Mouse (Mus musculus): Measurements from ENCODE around the gene Agbl1. TPM values are rescaled to one million over a fixed set of nuclear protein-coding genes. Genes with fewer than 3 reads are reported as not detected.
A peak's percentile ranks its signal among the peaks of the same experiment; 100 is the strongest.

Gene Agbl1
- polyA plus RNA-seq, 1 experiment from 2014 or later: not detected

DNA sequence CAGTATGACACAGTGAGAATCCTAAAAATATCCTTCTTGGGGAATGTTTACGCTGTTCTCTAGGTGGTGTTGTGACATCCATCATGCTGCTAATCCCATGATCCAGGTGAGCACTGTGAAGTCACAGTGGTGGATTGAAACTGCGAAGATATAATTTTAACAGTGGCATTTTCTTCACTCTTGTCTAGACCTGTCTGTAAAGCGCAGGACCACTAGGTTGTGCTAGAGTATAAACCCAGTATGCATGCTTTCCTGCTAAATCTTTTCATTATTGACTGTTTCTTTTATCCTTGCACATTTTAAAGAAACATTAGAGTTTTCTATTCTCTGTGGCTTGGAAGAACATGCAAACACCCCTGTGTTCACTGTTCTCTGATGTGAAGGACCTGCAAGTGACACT lies 57.8 kb downstream of the Agbl1 start:
- Histone ChIP-seq H3K27ac (no peak overlapping the region), H3K9ac (no peak overlapping the region), H3K4me1 (replicated peaks) (no peaks in the 10 kb centered on the region), H3K4me2 (no peak overlapping the region), H3K4me3 (replicated peaks) (no peak overlapping the region), H3K9me3 (replicated peaks) (no peaks in the 10 kb centered on the region), H3K36me3 (no peaks in the 10 kb centered on the region), H3K27me3 (no peaks in the 10 kb centered on the region)
- WGBS (ENCODE audit: insufficient replicate concordance): 57% methylated on average over 3 of the region's 3 CpGs
- DNase-seq: no peak
- ATAC-seq (ENCODE audit: low read depth): no peak

DNA sequence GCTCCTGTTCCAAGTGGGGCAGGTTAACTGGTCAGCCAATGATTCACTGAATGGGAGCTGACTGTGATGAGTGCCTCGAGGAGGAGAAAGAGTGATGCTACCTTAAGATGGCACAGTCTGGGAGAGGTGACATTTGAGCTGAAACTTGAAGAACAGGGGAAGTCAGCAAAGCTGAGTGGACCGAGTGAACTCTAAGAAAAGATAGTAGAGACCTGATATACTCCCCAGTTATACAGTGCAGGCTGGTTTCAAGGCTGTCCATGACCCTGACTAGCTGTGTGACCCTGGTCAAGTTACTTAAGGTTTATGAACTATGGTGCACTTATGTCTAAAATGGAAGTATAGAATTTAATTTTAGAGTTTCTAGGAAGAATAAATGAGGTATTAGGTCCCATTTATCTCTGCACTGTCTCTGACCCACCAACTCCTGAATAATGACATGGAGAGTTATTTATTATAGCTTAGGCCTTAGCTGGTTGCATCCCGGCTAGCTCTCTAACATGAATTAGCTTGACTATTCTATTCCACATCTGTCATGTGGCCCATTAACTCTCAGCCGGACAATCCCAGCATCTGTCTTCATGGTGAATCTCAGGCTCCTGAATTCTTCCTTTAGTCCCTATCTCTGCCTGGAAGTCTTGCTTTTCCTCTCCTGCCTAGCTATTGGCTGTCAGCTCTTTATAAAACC lies 92.3 kb downstream of the Agbl1 start:
- H3K4me2 ChIP-seq: no peak overlapping the region
- DNase-seq (no peak), ATAC-seq (ENCODE audit: low read depth) (no peak)
- no peak overlapping the region for H3K9ac ChIP-seq
- no peaks in the 10 kb centered on the region for H3K36me3 ChIP-seq
- no peaks in the 10 kb centered on the region for H3K27me3 ChIP-seq
- H3K27ac ChIP-seq: no peak overlapping the region
- H3K4me1 ChIP-seq (replicated peaks): no peaks in the 10 kb centered on the region
- H3K4me3 ChIP-seq (replicated peaks): no peak overlapping the region
- no peaks in the 10 kb centered on the region for H3K9me3 ChIP-seq (replicated peaks)
- WGBS (ENCODE audit: insufficient replicate concordance): 61% methylated on average over 4 of the region's 4 CpGs

DNA sequence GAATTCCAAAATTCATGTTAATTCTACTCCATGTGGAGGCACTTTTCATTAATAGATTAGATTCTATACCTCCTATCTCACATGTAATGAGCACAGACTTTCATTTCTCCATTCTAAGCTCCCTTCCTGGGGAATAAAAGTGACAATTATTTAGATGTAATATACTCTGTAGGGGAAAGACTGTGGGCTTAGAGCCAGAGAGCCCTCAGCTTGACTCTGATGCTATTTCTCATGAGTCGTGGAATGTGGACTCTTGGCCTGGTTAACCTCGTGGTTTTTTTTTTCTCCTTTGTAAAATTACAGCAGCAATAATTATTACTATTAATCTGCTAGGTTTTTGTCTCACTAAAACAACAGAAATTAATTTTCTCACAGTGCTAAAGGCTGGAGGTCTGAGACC lies 96.4 kb downstream of the Agbl1 start:
- WGBS (ENCODE audit: insufficient replicate concordance): 39% methylated on average over 2 of the region's 2 CpGs
- ATAC-seq (ENCODE audit: low read depth) (no peak), DNase-seq (no peak)
- no peak overlapping the region for H3K4me3 ChIP-seq (replicated peaks)
- H3K27ac ChIP-seq: no peak overlapping the region
- no peaks in the 10 kb centered on the region for H3K36me3 ChIP-seq
- no peaks in the 10 kb centered on the region for H3K4me1 ChIP-seq (replicated peaks)
- no peak overlapping the region for H3K9ac ChIP-seq
- H3K9me3 ChIP-seq (replicated peaks): no peaks in the 10 kb centered on the region
- H3K27me3 ChIP-seq: no peaks in the 10 kb centered on the region
- H3K4me2 ChIP-seq: no peak overlapping the region

DNA sequence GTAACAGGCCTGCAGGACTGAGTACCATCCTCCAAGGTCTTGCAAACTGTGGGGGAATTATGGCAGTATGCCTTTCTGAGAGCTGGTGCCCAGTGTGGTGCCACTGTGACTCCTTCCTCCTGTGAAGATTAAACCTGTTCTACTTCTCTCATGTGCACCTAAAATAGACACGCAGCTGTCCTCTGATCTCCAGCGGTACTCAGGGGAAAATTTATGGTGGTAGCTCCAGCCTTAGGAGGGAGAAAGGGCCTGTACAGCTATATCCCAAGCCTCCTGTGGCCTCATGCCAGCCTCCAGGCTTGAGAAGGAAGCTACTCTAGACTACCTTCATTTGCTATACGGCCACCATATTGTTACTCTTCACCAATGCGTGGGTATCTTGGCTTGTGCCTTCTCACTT lies 109.6 kb downstream of the Agbl1 start:
- 0 out of 2 replicates have a peak, but pooled peaks cover 5% of the 10 kb centered on the region for H3K9me3 ChIP-seq (replicated peaks)
- H3K27me3 ChIP-seq: no peaks in the 10 kb centered on the region
- ATAC-seq (ENCODE audit: low read depth) (no peak), DNase-seq (no peak)
- H3K4me3 ChIP-seq (replicated peaks): no peak overlapping the region
- H3K9ac ChIP-seq: no peak overlapping the region
- no peaks in the 10 kb centered on the region for H3K4me1 ChIP-seq (replicated peaks)
- no peak overlapping the region for H3K27ac ChIP-seq
- H3K4me2 ChIP-seq: no peak overlapping the region
- no peaks in the 10 kb centered on the region for H3K36me3 ChIP-seq
- 76% methylated on average over 4 of the region's 4 CpGs for WGBS (ENCODE audit: insufficient replicate concordance)

DNA sequence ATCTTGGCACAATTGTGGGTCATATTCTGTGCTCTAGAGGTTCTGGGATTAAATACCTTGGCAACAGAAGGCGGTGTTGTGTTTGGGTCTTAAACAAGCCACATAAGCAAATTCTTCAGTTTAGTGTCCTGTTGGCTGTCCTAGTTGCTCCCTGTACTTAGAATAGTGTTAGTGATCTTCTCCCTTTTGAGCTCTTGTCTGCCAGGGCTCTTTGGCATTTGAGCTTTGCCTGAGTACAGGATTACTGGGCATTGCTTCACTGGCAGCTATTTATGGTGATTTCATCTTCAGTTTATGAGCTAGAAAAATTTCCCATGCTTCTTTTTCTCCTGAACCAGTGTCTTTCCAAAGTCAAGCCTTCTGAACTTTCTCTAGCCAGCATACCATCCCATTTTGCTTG lies 111.9 kb downstream of the Agbl1 start:
- Histone ChIP-seq H3K36me3 (no peaks in the 10 kb centered on the region), H3K9me3 (replicated peaks) (0 out of 2 replicates have a peak, but pooled peaks cover 5% of the 10 kb centered on the region), H3K27me3 (no peaks in the 10 kb centered on the region), H3K4me2 (no peak overlapping the region), H3K4me3 (replicated peaks) (no peak overlapping the region), H3K9ac (no peak overlapping the region), H3K27ac (no peak overlapping the region), H3K4me1 (replicated peaks) (no peaks in the 10 kb centered on the region)
- DNase-seq: no peak
- ATAC-seq (ENCODE audit: low read depth): no peak
- 75% methylated on average over 1 of the region's 1 CpGs for WGBS (ENCODE audit: insufficient replicate concordance)

DNA sequence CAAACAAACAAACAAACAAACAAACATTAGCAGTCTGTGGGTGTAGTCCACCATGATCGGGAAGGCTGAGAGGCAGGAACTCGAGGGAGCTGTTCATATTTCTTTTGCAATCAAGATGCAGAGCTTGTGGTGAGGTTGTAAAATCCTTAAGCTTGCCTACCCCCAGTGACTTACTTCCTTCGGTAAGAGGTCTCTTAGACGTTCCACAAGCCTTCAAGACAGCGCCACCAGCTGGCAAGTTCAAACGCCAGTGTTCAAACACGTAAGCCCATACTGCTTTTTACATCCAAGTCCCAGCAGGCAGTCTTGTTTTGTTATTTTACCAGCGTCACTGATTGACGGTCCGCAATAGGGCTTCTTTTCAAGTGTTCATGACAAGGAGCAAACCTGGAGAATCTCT lies 123.8 kb downstream of the Agbl1 start:
- WGBS (ENCODE audit: insufficient replicate concordance): 45% methylated on average over 10 of the region's 10 CpGs
- Histone ChIP-seq H3K9me3 (replicated peaks) (no peaks in the 10 kb centered on the region), H3K36me3 (no peaks in the 10 kb centered on the region), H3K4me3 (replicated peaks) (no peak overlapping the region), H3K4me2 (no peak overlapping the region), H3K27me3 (no peaks in the 10 kb centered on the region), H3K4me1 (replicated peaks) (no peaks in the 10 kb centered on the region), H3K27ac (no peak overlapping the region), H3K9ac (no peak overlapping the region)
- ATAC-seq (ENCODE audit: low read depth) (no peak), DNase-seq (no peak)

DNA sequence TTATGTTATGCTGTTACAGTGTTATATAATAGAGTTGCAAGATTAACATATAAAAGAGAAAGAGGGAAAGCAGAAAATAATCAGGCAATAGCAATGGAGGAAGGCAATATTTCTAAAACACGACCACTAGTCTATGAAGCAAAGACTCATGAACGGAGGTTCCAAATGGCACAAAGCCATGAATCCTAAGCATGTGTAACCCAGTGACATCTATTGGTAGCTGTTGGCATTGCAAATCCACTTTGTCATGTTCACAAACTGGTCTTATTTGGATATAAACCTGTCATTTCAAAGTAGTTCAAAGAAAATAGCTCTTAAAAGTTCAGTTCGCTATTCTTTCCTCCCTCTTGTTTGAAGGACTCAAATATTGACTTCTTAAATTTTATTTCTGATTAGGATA lies 124.8 kb downstream of the Agbl1 start:
- Histone ChIP-seq H3K36me3 (no peaks in the 10 kb centered on the region), H3K4me1 (replicated peaks) (no peaks in the 10 kb centered on the region), H3K4me3 (replicated peaks) (no peak overlapping the region), H3K4me2 (no peak overlapping the region), H3K9me3 (replicated peaks) (no peaks in the 10 kb centered on the region), H3K27me3 (no peaks in the 10 kb centered on the region), H3K27ac (no peak overlapping the region), H3K9ac (no peak overlapping the region)
- WGBS (ENCODE audit: insufficient replicate concordance): 21% methylated on average over 3 of the region's 3 CpGs
- DNase-seq (no peak), ATAC-seq (ENCODE audit: low read depth) (no peak)

DNA sequence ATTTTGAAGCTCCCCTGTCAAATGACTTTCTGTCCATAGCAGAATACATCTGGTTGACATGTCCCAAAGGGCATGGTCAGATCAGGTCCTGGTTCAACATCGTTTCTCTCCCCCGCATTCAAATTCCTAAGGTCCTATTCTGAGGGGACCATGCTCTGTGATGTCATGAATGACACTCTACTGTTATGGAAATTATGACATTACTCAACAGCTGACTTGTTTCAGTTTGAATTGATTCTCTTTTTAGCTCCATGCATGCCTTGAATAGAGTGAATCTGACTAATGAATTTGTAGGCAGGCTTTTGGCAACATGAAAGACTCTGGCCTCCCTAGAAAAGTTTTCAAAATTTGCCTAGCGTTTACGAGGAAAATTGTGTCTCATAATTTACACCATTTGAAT lies 141.6 kb downstream of the Agbl1 start:
- Histone ChIP-seq H3K27me3 (no peaks in the 10 kb centered on the region), H3K4me2 (no peak overlapping the region), H3K36me3 (no peaks in the 10 kb centered on the region), H3K9ac (no peak overlapping the region), H3K9me3 (replicated peaks) (no peaks in the 10 kb centered on the region), H3K4me1 (replicated peaks) (no peaks in the 10 kb centered on the region), H3K27ac (no peak overlapping the region), H3K4me3 (replicated peaks) (no peak overlapping the region)
- no peak for ATAC-seq (ENCODE audit: low read depth)
- no peak for DNase-seq
- 61% methylated on average over 4 of the region's 4 CpGs for WGBS (ENCODE audit: insufficient replicate concordance)

DNA sequence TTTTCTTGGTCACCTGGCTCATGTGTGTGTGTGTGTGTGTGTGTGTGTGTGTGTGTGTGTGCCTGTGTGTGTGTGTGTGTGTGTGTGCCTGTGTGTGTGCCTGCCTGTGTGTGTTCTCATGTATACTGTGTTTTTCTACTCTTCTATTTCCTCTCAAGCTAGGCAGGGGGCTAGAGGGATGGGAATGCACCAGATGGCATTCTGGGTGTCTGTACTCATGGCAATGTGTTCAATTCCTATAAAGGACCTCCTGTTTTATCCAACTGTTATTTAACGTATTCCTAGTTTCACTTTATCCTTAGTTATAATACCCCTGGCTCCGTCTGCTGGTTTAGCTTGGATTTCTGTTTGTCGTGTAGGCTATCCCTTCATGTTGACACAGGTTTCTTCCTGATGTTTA lies 149.8 kb downstream of the Agbl1 start:
- no peak for ATAC-seq (ENCODE audit: low read depth)
- WGBS (ENCODE audit: insufficient replicate concordance): 78% methylated on average over 3 of the region's 3 CpGs
- Histone ChIP-seq H3K9me3 (replicated peaks) (no peaks in the 10 kb centered on the region), H3K9ac (no peak overlapping the region), H3K4me1 (replicated peaks) (no peaks in the 10 kb centered on the region), H3K4me2 (no peak overlapping the region), H3K4me3 (replicated peaks) (no peak overlapping the region), H3K36me3 (no peaks in the 10 kb centered on the region), H3K27me3 (no peaks in the 10 kb centered on the region), H3K27ac (no peak overlapping the region)
- no peak for DNase-seq

DNA sequence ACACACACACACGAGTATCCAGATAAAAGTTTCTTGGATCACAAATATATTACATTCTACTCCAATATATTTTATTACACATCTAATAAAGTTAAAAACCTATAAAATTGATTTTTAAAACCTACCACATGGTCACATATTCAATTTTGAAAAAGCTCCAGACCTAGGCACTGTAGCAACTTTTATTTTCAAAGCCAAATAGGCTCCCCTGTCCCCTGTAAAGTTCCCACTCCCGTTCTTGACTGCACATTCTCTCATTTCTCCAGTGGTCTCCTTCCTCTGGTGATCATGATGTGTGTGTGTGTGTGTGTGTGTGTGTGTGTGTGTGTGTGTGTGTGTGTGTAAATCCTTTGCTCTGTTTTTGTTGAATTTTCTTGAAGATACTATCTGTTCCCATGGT lies 152.3 kb downstream of the Agbl1 start:
- Histone ChIP-seq H3K27me3 (no peaks in the 10 kb centered on the region), H3K4me2 (no peak overlapping the region), H3K9me3 (replicated peaks) (no peaks in the 10 kb centered on the region), H3K4me3 (replicated peaks) (no peak overlapping the region), H3K36me3 (no peaks in the 10 kb centered on the region), H3K9ac (no peak overlapping the region), H3K4me1 (replicated peaks) (no peaks in the 10 kb centered on the region), H3K27ac (no peak overlapping the region)
- DNase-seq (no peak), ATAC-seq (ENCODE audit: low read depth) (no peak)
- WGBS (ENCODE audit: insufficient replicate concordance): 53% methylated on average over 2 of the region's 2 CpGs

DNA sequence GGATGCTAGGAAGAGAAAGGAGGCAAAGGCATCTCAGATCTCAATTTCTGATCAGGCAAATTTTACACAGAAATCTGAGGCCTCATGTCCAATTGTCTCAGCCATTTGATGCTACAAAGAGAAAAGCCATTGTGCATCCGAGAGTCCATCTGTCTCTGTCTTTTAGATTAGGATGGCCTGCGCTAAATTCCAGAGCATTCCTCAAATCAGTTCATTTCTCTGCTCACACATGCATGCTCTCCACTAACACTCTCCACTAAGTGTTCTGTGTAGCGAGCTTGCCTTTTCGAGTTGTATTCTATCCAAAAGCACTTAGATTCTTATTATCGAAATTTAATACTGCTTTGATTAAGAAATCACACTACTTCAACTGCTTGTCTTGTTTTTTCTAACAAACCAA lies 159.6 kb downstream of the Agbl1 start:
- Histone ChIP-seq H3K27me3 (no peaks in the 10 kb centered on the region), H3K9ac (no peak overlapping the region), H3K4me1 (replicated peaks) (no peaks in the 10 kb centered on the region), H3K9me3 (replicated peaks) (no peaks in the 10 kb centered on the region), H3K4me3 (replicated peaks) (no peak overlapping the region), H3K36me3 (no peaks in the 10 kb centered on the region), H3K4me2 (no peak overlapping the region), H3K27ac (no peak overlapping the region)
- no peak for DNase-seq
- no peak for ATAC-seq (ENCODE audit: low read depth)
- WGBS (ENCODE audit: insufficient replicate concordance): 61% methylated on average over 5 of the region's 5 CpGs

DNA sequence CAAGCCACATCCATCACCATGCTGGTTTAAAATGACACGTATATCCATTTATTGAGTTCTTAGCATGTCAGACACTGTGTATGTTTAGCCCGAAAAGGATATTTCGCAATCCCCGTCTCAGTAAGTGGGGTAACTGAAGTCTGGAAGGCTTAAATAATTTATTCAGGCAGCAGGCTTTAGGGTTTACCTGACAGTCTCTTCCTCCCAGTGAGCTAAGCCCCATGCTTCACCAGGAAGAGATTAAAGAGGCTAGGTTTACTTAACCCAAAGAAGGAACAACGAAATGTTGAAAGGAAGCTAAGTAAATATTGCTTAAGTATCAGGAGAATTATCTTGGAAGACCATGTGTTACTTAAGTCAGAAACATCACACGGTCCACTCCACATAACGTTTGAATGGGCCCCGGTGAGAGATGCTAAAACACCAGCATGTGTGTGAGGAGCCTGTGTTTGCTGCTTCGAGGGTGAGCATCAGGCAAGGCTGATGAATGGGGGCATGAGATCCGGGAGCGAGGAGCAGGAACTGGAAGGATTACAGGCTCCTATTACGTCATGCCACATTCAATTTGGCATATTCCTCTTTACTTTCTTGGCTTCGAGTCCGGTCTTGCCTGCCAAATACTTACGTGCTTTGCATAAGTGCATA lies 162.7 kb downstream of the Agbl1 start:
- no peak overlapping the region for H3K27ac ChIP-seq
- 0 out of 2 replicates have a peak overlapping the region, but pooled peaks have one; percentile 12 for H3K4me2 ChIP-seq
- 15% methylated on average over 15 of the region's 15 CpGs for WGBS (ENCODE audit: insufficient replicate concordance)
- no peaks in the 10 kb centered on the region for H3K36me3 ChIP-seq
- ATAC-seq (ENCODE audit: low read depth) (no peak), DNase-seq (no peak)
- no peak overlapping the region for H3K4me3 ChIP-seq (replicated peaks)
- no peaks in the 10 kb centered on the region for H3K4me1 ChIP-seq (replicated peaks)
- H3K9me3 ChIP-seq (replicated peaks): no peaks in the 10 kb centered on the region
- no peaks in the 10 kb centered on the region for H3K27me3 ChIP-seq
- H3K9ac ChIP-seq: no peak overlapping the region
